Mouse (Mus musculus) kidney, adult 2 months (tissue): ENCODE measurements around the gene Ube2u. TPM values are rescaled to one million over a fixed set of nuclear protein-coding genes. Genes with fewer than 3 reads are reported as not detected.

Experiments used
- DNase-seq: peaks from one replicate; pipeline ENCODE4 v3.0.0; 2021
- H3K27ac ChIP-seq: fragments of 200-500 bp; 2 replicates; pipeline ENCODE4 v1.5.1; 2012; ENCODE audit warnings: low read depth, low read length, control low read depth, inconsistent platforms; ENCODE audit not compliant: insufficient read depth
- H3K27me3 ChIP-seq: fragments of 200-500 bp; replicated peaks from 2 replicates; pipeline ENCODE4 v1.6.1; 2012; ENCODE audit warnings: mild to moderate bottlenecking, moderate library complexity, low read length, inconsistent platforms; ENCODE audit not compliant: control insufficient read depth, insufficient read depth
- H3K36me3 ChIP-seq: fragments of 200-500 bp; 2 replicates; pipeline ENCODE4 v1.6.1; 2012; ENCODE audit warnings: mild to moderate bottlenecking, moderate library complexity, low read length, inconsistent platforms; ENCODE audit not compliant: control insufficient read depth, insufficient read depth
- H3K4me1 ChIP-seq: fragments of 200-500 bp; 2 replicates; pipeline ENCODE4 v1.6.1; 2011; ENCODE audit warnings: low read length; ENCODE audit not compliant: control insufficient read depth, insufficient read depth
- H3K4me3 ChIP-seq: fragments of 200-500 bp; 2 replicates; pipeline ENCODE4 v1.5.1; 2011; ENCODE audit warnings: mild to moderate bottlenecking, low read depth, low read length, control low read depth; ENCODE audit not compliant: insufficient read depth
- CTCF ChIP-seq: fragments of 200-500 bp; conservative IDR thresholded peaks from 2 replicates; pipeline ENCODE4 v1.5.1; 2011; ENCODE audit warnings: low read depth, mild to moderate bottlenecking, control low read depth, low read length, moderate library complexity, mixed read lengths; ENCODE audit not compliant: insufficient read depth, insufficient read length
- POLR2A ChIP-seq: fragments of 200-500 bp; IDR thresholded peaks from one replicate; pipeline ENCODE4 v1.6.1; 2011; ENCODE audit warnings: low read depth, low read length, control low read depth
- WGBS: fragments of 180-500 bp; shearing (Covaris S2); methylation state at CpG from one replicate; pipeline ENCODE4 v1.1.7; 2018; 5-methylcytosine and 5-hydroxymethylcytosine counted together
- polyA plus RNA-seq: library from polyadenylated mRNA; depleted of rRNA; stranded (reverse); fragments of >200 nt; gene quantifications from 2 replicates; pipeline ENCODE4 v1.2.3, GENCODE M21; 2012; rRNA removed

Gene Ube2u
- polyA plus RNA-seq, result 1.1 and 1.7 TPM in 2 replicates

DNA sequence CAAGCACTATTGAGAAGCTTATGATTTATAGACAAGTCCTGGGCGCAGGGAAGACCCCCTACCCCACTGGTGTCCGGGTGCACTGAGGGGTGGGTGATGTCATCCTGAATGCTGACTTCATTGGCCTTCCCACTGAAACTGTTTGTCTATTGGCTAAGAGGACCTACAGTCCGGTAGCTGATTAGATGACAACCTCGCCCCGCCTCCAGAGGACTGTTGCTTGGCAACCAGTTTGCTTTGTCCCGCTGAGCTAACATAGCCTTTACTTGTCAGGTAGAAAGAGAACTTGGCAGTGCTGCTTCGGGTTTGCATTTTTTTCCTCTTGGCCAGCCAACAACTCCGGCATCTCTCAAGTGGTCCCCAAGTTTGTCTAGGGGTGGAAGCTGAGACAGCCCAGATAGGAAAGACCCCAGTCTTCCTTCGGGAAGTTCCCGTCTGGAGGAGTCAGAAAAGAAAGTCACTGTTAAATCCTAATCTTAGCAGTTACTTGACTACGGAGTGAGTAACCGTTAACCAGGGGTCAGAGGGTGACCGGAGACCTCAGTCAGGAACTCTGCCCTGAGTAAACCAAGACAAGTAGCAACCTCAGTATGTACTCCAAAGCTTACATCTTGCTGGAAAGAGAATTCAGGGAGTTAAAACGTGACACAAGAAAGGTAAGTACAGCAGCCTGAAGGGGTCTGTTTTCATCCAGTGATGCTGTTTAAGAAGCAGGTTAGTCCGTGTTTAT is at the start of gene Ube2u:
Ube2u (plus strand) TSS at position 258 of the 730 bp plus-strand sequence.
- peak; percentile 93 for DNase-seq
- 17% methylated on average over 15 of the region's 15 CpGs for WGBS
- no peaks in the 10 kb centered on the region for H3K36me3 ChIP-seq
- H3K27ac ChIP-seq, result peak within 1 kb of the TSS; percentile 56; the same call in 1 of the 2 replicates
- peak within 1 kb of the TSS; percentile 56 for H3K4me3 ChIP-seq
- H3K4me1 ChIP-seq, result peaks cover 5% of the 10 kb centered on the region; the same call in 1 of the 2 replicates
- TF ChIP-seq CTCF, result no peak
- TF ChIP-seq POLR2A, result no peak
- no peaks in the 10 kb centered on the region for H3K27me3 ChIP-seq

DNA sequence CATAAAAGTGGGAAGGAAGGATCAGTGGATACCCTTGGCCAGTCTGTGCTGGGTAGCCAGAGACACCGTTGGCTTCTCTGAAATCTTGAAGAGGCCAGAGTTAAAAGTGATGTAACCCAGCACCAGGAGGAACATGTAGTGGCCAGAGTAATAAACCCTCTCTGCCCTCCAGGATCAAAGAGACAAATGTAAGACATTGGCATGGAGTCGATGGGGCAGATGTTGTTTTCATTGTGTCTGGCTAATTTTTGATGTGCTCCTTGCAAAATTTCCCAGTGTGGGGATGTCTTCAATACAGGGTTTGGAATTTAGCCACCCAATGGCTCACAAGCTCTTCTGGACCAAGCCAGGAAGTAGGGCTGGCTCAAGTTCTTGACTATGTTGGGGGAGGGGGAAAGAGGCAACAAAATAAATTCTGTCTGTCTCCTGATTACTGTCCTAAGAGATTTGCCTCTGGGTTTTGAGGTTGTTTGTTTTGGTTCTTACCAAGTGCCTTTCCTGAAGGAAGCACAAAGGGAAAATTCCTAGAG is 49.2 kb upstream of the Ube2u start:
- Histone ChIP-seq H3K36me3 (no peaks in the 10 kb centered on the region), H3K4me1 (no peaks in the 10 kb centered on the region), H3K27ac (no peak overlapping the region), H3K27me3 (no peaks in the 10 kb centered on the region), H3K4me3 (no peak overlapping the region)
- TF ChIP-seq CTCF (no peak), POLR2A (no peak)
- WGBS, result 35% methylated on average over 2 of the region's 2 CpGs
- peak; percentile 21 for DNase-seq

DNA sequence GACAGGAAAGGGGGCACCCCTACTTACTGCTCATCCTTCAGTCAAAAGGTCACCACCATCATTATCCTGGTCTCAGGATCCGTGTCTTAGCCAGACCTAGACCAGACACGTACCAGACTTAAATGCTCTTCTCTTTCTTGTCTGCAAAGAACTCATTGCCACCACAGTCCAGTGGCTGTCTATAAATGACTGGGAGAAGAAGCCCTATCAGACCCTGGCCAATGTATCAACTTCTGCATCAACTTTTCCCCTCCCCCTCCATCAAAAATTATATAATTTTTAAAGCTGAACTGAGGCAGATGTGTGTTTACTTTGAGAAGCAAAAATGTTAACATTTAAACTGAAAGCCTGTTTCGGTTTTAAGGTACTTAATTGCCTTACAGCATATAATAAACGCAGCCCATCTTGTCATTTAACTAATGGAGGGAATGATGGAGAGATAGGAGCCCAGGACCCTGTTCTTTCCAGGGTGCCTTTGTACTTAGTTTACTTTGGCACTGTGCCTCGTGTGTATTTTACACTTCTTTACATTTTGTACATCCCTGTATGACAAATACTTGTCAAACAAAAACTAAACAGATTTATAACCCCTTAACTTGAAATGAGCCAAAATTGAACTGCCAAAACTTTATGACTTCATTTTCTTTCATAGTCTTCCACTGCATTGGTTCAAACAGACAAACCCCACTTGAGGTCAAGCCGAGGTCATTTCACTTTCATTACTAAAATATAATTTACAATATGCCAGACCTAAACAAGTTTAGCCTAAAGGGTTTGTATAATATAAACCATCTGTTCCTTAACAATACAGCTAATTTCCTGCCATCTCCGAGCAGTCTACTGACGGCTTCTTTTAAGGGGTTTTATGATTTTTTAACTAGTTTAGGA is 43.1 kb upstream of the Ube2u start:
- Histone ChIP-seq H3K27me3 (no peaks in the 10 kb centered on the region), H3K4me1 (no peaks in the 10 kb centered on the region), H3K4me3 (no peak overlapping the region), H3K27ac (no peak overlapping the region), H3K36me3 (no peaks in the 10 kb centered on the region)
- DNase-seq, result no peak
- no peak for TF ChIP-seq CTCF
- TF ChIP-seq POLR2A, result no peak
- 71% methylated on average over 8 of the region's 8 CpGs for WGBS

DNA sequence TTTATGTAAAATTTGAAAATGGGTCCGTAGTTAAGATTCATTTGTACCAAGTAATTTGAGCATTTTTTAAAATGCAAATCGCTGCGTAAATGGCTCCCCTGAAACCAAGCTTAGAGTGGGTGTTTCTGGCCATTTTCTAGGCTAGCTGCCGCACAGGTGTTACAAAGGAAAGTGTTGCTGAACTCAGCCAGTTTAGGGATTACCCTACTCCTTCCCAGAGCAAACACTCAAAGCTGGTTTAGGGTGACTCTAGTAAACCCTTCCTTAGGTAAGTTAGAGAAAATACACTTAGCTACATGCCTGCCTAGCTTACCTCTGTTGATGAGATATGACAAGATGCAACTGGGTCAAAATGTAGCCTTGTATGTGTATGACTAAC is 42.5 kb upstream of the Ube2u start:
- Histone ChIP-seq H3K27me3 (no peaks in the 10 kb centered on the region), H3K27ac (no peak overlapping the region), H3K4me3 (no peak overlapping the region), H3K4me1 (no peaks in the 10 kb centered on the region), H3K36me3 (no peaks in the 10 kb centered on the region)
- TF ChIP-seq CTCF (no peak), POLR2A (no peak)
- DNase-seq, result no peak
- WGBS, result 80% methylated on average over 4 of the region's 4 CpGs

DNA sequence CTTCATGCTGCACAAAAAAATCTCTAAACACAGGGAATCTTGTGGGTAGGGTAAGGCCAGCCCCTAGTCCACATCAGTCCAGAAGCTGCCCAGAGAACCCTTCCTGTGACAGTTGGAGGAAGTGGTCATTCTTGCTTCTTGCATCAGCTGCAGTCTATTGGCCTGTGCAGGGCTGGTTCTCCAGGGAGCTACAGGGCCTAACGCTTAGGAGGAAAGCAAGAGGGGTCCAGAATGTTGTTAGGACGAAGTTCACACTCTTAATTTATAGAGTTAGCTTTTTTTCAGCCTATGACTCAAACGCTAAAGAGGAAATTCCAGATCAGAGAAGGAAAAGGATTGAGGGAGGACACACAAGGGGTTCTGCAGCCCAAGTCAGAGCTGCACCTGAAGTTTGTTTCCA is 31.8 kb upstream of the Ube2u start:
- no peak for TF ChIP-seq POLR2A
- no peak for TF ChIP-seq CTCF
- Histone ChIP-seq H3K27ac (no peak overlapping the region), H3K27me3 (no peaks in the 10 kb centered on the region), H3K4me3 (no peak overlapping the region), H3K36me3 (no peaks in the 10 kb centered on the region), H3K4me1 (no peaks in the 10 kb centered on the region)
- no peak for DNase-seq
- 42% methylated on average over 3 of the region's 3 CpGs for WGBS

DNA sequence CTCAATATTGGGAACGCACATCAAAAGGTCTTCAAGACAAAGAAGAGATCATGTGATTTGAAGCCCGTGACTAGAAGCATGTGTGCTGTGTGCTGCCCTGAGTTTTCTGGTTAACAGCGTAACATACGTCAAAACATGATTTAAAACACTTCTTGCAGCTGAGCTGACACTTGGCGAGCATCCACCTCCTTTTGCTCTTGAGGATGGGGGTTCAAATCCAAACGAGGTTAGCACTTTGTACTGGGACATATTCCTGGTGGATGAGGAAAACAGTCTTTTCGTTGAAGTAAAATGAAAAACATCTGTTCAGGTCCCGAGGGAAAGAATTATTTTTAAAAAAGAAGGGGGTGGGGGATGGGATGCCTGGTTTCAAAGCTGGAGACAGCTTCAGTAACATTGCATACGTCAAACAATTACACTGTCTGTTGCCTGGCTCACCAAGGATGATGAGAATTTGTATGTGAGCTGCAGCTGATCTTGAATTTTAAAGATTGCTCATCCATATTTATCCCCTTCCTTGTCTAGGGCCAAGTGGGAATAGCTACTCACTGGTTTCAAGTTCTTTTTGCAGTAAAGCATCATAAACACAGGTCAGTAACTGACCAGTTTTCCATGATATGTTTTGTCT is 16.0 kb upstream of the Ube2u start:
- H3K4me3 ChIP-seq, result no peak overlapping the region
- 56% methylated on average over 9 of the region's 9 CpGs for WGBS
- TF ChIP-seq POLR2A (no peak), CTCF (no peak)
- no peaks in the 10 kb centered on the region for H3K27me3 ChIP-seq
- no peaks in the 10 kb centered on the region for H3K4me1 ChIP-seq
- no peak overlapping the region for H3K27ac ChIP-seq
- H3K36me3 ChIP-seq, result no peaks in the 10 kb centered on the region
- DNase-seq, result no peak

DNA sequence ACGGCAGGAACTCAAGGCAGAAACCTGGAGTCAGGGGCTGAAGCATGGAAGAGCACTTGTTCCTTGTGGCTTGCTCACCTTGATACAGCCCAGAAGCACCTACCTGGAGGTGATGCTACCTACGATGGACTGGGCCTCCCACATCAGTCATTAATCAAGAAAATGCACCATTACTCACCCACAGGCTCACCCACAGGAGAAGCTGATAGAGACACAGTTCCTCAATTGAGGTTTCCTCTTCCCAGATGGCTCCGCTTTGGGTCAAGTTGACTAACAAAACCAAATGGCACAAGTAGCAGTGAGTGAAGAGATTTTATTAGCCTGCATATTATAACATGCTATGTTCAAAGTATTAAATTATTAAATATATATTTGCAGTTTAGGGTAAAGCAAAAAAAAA is 9.8 kb downstream of the Ube2u start:
- DNase-seq, result no peak
- no peaks in the 10 kb centered on the region for H3K27me3 ChIP-seq
- no peaks in the 10 kb centered on the region for H3K4me1 ChIP-seq
- no peaks in the 10 kb centered on the region for H3K36me3 ChIP-seq
- TF ChIP-seq POLR2A (no peak), CTCF (no peak)
- no peak overlapping the region for H3K4me3 ChIP-seq
- WGBS, result 85% methylated on average over 3 of the region's 3 CpGs
- no peak overlapping the region for H3K27ac ChIP-seq
